ENCODE assay signal across 19 mouse cellular contexts in the genomic region with DNA sequence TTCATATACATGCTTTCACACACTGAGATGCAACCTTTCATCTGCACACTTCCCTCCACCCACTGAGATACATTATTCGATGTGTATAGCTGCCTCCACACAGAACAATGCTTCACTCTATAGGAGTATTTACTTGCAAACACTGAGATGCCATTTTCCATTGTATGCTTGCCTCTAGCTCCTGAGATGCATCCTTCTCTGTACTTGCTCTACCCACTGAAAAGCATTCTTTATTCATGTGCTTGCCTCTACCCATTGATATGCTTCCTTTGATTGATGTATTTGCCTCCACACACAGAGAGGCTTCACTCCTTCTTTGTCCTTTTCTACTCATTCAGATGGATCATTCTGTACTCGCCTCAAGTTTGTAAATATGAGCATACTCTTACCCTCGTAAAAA.
A peak's percentile ranks its signal among the peaks of the same experiment; 100 is the strongest.
DNase-seq lines count a peak whose midpoint lies in the region; ATAC-seq lines count a peak whose summit lies in the region.
"Had no signal": no experiment of that assay in that cellular context is flagged by ENCODE, and none has a peak within 500 bp of the region (broad histone marks: within the 10 kb centered on the region; RNA-seq: fewer than 3 reads in every experiment).

No protein-coding gene starts in this region.

- H3K27ac ChIP-seq in forebrain, embryonic 13.5 days = no peak overlapping the region
- no peak overlapping the region for H3K27ac ChIP-seq in forebrain, embryonic 16.5 days (ENCODE audit: low read length)
- no peak overlapping the region for H3K27ac ChIP-seq in hindbrain, embryonic 14.5 days
- H3K27ac ChIP-seq in midbrain, embryonic 16.5 days (ENCODE audit: low read length) = no peak overlapping the region
- no peak overlapping the region for H3K27ac ChIP-seq in intestine, embryonic 16.5 days (ENCODE audit: low read length)
- H3K27ac ChIP-seq: limb, embryonic 15.5 days; neural tube, embryonic 13.5 days had no signal

- H3K4me1 ChIP-seq in forebrain, embryonic 13.5 days = peaks cover 4% of the 10 kb centered on the region; the same call in 1 of the 2 replicates
- H3K4me1 ChIP-seq in forebrain, embryonic 16.5 days (replicated peaks; ENCODE audit: control insufficient read depth, insufficient read depth, low read length) = 0 out of 2 replicates have a peak, but pooled peaks cover 2% of the 10 kb centered on the region
- 0 out of 2 replicates have a peak, but pooled peaks cover 3% of the 10 kb centered on the region for H3K4me1 ChIP-seq in hindbrain, embryonic 14.5 days (replicated peaks; ENCODE audit: control insufficient read depth, insufficient read depth, low read length)
- H3K4me1 ChIP-seq in midbrain, embryonic 16.5 days (ENCODE audit: control insufficient read depth, insufficient read depth, low read length) = no peaks in the 10 kb centered on the region
- no peaks in the 10 kb centered on the region for H3K4me1 ChIP-seq in intestine, embryonic 16.5 days (ENCODE audit: control insufficient read depth, insufficient read depth, low read length)
- H3K4me1 ChIP-seq: limb, embryonic 15.5 days; megakaryocyte, embryonic 14.5 days had no signal

- no peak overlapping the region for H3K4me3 ChIP-seq in forebrain, embryonic 13.5 days
- no peak overlapping the region for H3K4me3 ChIP-seq in forebrain, embryonic 16.5 days (replicated peaks; ENCODE audit: low read length)
- no peak overlapping the region for H3K4me3 ChIP-seq in hindbrain, embryonic 14.5 days (replicated peaks; ENCODE audit: low read length)
- H3K4me3 ChIP-seq in midbrain, embryonic 16.5 days (ENCODE audit: low read depth, low read length) = no peak overlapping the region
- H3K4me3 ChIP-seq in intestine, embryonic 16.5 days (ENCODE audit: low read length) = no peak overlapping the region
- H3K4me3 ChIP-seq: limb, embryonic 15.5 days; megakaryocyte, embryonic 14.5 days; neural tube, embryonic 13.5 days had no signal

- 21% methylated on average over 3 of the region's 3 CpGs for WGBS in forebrain, embryonic 13.5 days
- WGBS in forebrain, embryonic 16.5 days = 19% methylated on average over 3 of the region's 3 CpGs
- 15% methylated on average over 3 of the region's 3 CpGs for WGBS in hindbrain, embryonic 14.5 days
- 34% methylated on average over 3 of the region's 3 CpGs for WGBS in midbrain, embryonic 16.5 days
- 62% methylated on average over 3 of the region's 3 CpGs for WGBS in intestine, embryonic 16.5 days

- H3K36me3 ChIP-seq in forebrain, embryonic 13.5 days (ENCODE audit: poor library complexity, severe bottlenecking) = no peaks in the 10 kb centered on the region
- no peaks in the 10 kb centered on the region for H3K36me3 ChIP-seq in forebrain, embryonic 16.5 days (ENCODE audit: control insufficient read depth, insufficient read depth)
- no peaks in the 10 kb centered on the region for H3K36me3 ChIP-seq in hindbrain, embryonic 14.5 days (replicated peaks; ENCODE audit: control insufficient read depth, insufficient read depth)
- H3K36me3 ChIP-seq in midbrain, embryonic 16.5 days (ENCODE audit: control insufficient read depth, insufficient read depth, low read length) = no peaks in the 10 kb centered on the region
- H3K36me3 ChIP-seq in intestine, embryonic 16.5 days (ENCODE audit: control insufficient read depth, insufficient read depth, low read length) = no peaks in the 10 kb centered on the region
- H3K36me3 ChIP-seq: limb, embryonic 15.5 days; neural tube, embryonic 13.5 days had no signal

- H3K9ac ChIP-seq in forebrain, embryonic 13.5 days = no peak overlapping the region
- H3K9ac ChIP-seq in forebrain, embryonic 16.5 days (replicated peaks; ENCODE audit: low read depth, low read length) = no peak overlapping the region
- H3K9ac ChIP-seq in hindbrain, embryonic 14.5 days = no peak overlapping the region
- H3K9ac ChIP-seq in midbrain, embryonic 16.5 days (ENCODE audit: low read depth, low read length) = no peak overlapping the region
- H3K9ac ChIP-seq in intestine, embryonic 16.5 days (ENCODE audit: low read depth, low read length) = no peak overlapping the region
- H3K9ac ChIP-seq: limb, embryonic 15.5 days; neural tube, embryonic 13.5 days had no signal

- peak; percentile 57; the same call in 1 of the 2 replicates for ATAC-seq in forebrain, embryonic 13.5 days
- ATAC-seq in forebrain, embryonic 16.5 days = no peak; the same call in 1 of the 2 replicates
- peak; percentile 68 for ATAC-seq in hindbrain, embryonic 14.5 days (ENCODE audit: low FRiP score)
- peak; percentile 36; the same call in 1 of the 2 replicates for ATAC-seq in midbrain, embryonic 16.5 days
- no peak for ATAC-seq in intestine, embryonic 16.5 days
- ATAC-seq: inflammation-experienced regulatory T-cells, adult 6 months had no signal

- no peaks in the 10 kb centered on the region for H3K9me3 ChIP-seq in forebrain, embryonic 13.5 days (replicated peaks)
- H3K9me3 ChIP-seq in forebrain, embryonic 16.5 days (ENCODE audit: control insufficient read depth, low read length) = no peaks in the 10 kb centered on the region
- no peaks in the 10 kb centered on the region for H3K9me3 ChIP-seq in hindbrain, embryonic 14.5 days (ENCODE audit: control insufficient read depth, low read length)
- H3K9me3 ChIP-seq in midbrain, embryonic 16.5 days (replicated peaks; ENCODE audit: control insufficient read depth, low read length, poor library complexity, severe bottlenecking) = no peaks in the 10 kb centered on the region
- H3K9me3 ChIP-seq in intestine, embryonic 16.5 days (ENCODE audit: control insufficient read depth, low read length) = no peaks in the 10 kb centered on the region
- H3K9me3 ChIP-seq: limb, embryonic 15.5 days; megakaryocyte, embryonic 14.5 days; neural tube, embryonic 13.5 days had no signal

- no peaks in the 10 kb centered on the region for H3K27me3 ChIP-seq in forebrain, embryonic 13.5 days
- no peaks in the 10 kb centered on the region for H3K27me3 ChIP-seq in forebrain, embryonic 16.5 days (replicated peaks; ENCODE audit: control insufficient read depth, insufficient read depth, low read length)
- H3K27me3 ChIP-seq in hindbrain, embryonic 14.5 days (ENCODE audit: control insufficient read depth, insufficient read depth, low read length) = no peaks in the 10 kb centered on the region
- no peaks in the 10 kb centered on the region for H3K27me3 ChIP-seq in midbrain, embryonic 16.5 days (ENCODE audit: control insufficient read depth, insufficient read depth, low read depth, low read length)
- no peaks in the 10 kb centered on the region for H3K27me3 ChIP-seq in intestine, embryonic 16.5 days (replicated peaks; ENCODE audit: control insufficient read depth, insufficient read depth, low read length)
- H3K27me3 ChIP-seq: limb, embryonic 15.5 days; megakaryocyte, embryonic 14.5 days; neural tube, embryonic 13.5 days had no signal

- no peak overlapping the region for H3K4me2 ChIP-seq in forebrain, embryonic 13.5 days
- H3K4me2 ChIP-seq in forebrain, embryonic 16.5 days (ENCODE audit: low read length) = no peak overlapping the region
- H3K4me2 ChIP-seq in hindbrain, embryonic 14.5 days (replicated peaks) = no peak overlapping the region
- H3K4me2 ChIP-seq in midbrain, embryonic 16.5 days (ENCODE audit: low read length) = no peak overlapping the region
- no peak overlapping the region for H3K4me2 ChIP-seq in intestine, embryonic 16.5 days (ENCODE audit: low read depth, low read length)
- H3K4me2 ChIP-seq: limb, embryonic 15.5 days; neural tube, embryonic 13.5 days had no signal

- peak; percentile 19 for DNase-seq in embryo, embryonic 10.5 days (ENCODE audit: low spot score)
- no peak for DNase-seq in hindbrain, embryonic 14.5 days (ENCODE audit: low spot score)
- no peak for DNase-seq in retina, postnatal 1 day
- DNase-seq: adrenal gland, postnatal 14 days; cerebellum, adult 8-10 months; gastrocnemius, postnatal 14 days; kidney, adult 9 months; kidney, postnatal 36 days; lung, postnatal 14 days; right cerebral cortex, postnatal 25 days; thymus, postnatal 25 days had no signal

Comparison
In these comparisons a context has a peak if more than half of its experiments do, and no peak if none do; other contexts are left out.
1. ATAC-seq: peak in forebrain, embryonic 13.5 days (single experiment), hindbrain, embryonic 14.5 days (single experiment) and midbrain, embryonic 16.5 days (single experiment); none in forebrain, embryonic 16.5 days (single experiment) and intestine, embryonic 16.5 days (single experiment).